Mouse (Mus musculus) stomach, postnatal 0 days (tissue): ENCODE results near the gene Hexb. TPM values are rescaled to one million over a fixed set of nuclear protein-coding genes. Genes with fewer than 3 reads are reported as not detected.

Experiments
- polyA plus RNA-seq: library from polyadenylated mRNA; unstranded; fragments of >200 nt; fragmentation: Nextera tagmentation; extraction: Ambion mirVana; gene quantifications from 2 replicates; pipeline ENCODE4 v1.2.1, GENCODE M21; 2015

Hexb gene
- polyA plus RNA-seq, 1 experiment from 2014 or later: 27.0 TPM

Other genes with a start within 250 kb of the Hexb start
- 0.08 TPM in 1 of 2 replicates, not detected in the other for gene 1700029F12Rik, start 164.0 kb downstream of the Hexb start, polyA plus RNA-seq
- gene Fam169a, start 131.1 kb downstream of the Hexb start, polyA plus RNA-seq: 0.70 TPM in 2 replicates
- gene Gm6169, start 99.1 kb downstream of the Hexb start, polyA plus RNA-seq: 8.5 and 10.2 TPM in 2 replicates
- gene Gfm2, start 60.4 kb downstream of the Hexb start, polyA plus RNA-seq: 12.7 and 13.1 TPM in 2 replicates
- gene Nsa2, start 60.4 kb downstream of the Hexb start, polyA plus RNA-seq: 51.3 and 52.9 TPM in 2 replicates
- 3.3 and 3.5 TPM in 2 replicates for gene Enc1, start 42.7 kb upstream of the Hexb start, polyA plus RNA-seq